ENCODE assay signal across 8 mouse cellular contexts in the genomic region with DNA sequence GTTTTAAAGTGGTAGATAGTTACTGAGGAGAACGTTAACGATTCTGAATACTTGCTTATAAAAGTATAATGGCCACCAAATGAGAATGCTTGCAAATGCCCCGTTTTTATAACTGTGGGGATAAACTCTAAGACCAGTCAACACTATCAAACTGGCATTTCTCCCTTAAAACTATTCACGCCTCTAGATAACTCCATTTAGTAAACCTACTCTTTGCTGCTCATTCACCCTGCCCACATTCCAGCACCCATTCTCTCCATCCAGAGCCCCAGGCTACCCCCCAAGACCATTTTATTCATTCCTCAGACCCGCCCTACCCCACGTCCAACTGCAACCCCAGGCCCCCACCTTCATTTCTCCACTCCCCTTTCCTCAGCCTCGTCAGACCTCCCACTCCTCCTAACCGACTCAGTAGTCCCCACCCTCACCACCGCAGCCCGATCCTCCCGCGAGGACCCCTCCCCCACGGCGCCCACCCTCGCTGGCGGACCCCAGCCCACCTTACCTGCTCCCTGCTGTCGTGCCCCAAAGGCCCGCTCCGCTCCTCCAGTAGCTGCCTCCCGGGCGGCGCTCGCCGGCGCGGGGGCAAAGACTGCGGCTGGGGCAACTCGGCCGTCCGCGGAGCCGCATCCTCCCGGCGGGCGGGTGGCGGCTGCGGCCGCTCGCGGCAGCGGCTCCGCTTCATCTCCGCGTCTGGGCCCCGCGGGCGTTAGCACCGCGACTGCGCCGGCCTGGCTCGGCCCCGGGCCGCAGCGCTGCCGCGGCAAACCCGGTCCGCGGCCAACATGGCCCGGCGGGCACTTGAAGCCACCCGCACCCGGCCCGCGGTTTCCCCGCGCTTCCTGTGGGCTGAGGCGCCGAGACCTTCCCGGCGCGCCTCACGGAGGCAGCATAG. TPM values are rescaled to one million over a fixed set of nuclear protein-coding genes. Genes with fewer than 3 reads are reported as not detected.
DNase-seq lines count a peak whose midpoint lies in the region; ATAC-seq lines count a peak whose summit lies in the region.

No protein-coding gene starts in this region.

- peaks cover 16% of the 10 kb centered on the region; the same call in 1 of the 2 replicates for H3K4me1 ChIP-seq in embryonic facial prominence, embryonic 13.5 days
- peaks cover 16% of the 10 kb centered on the region for H3K4me1 ChIP-seq in kidney, embryonic 16.5 days (ENCODE audit: insufficient read depth, low read length)
- H3K4me1 ChIP-seq in liver, embryonic 16.5 days (ENCODE audit: control insufficient read depth, low read depth, low read length) = peaks cover 24% of the 10 kb centered on the region
- peaks cover 25% of the 10 kb centered on the region for H3K4me1 ChIP-seq in neural tube, embryonic 15.5 days

- no peaks in the 10 kb centered on the region for H3K36me3 ChIP-seq in embryonic facial prominence, embryonic 13.5 days
- H3K36me3 ChIP-seq in kidney, embryonic 16.5 days (ENCODE audit: insufficient read depth, low read length) = no peaks in the 10 kb centered on the region
- no peaks in the 10 kb centered on the region for H3K36me3 ChIP-seq in liver, embryonic 16.5 days (ENCODE audit: control insufficient read depth, insufficient read depth)
- H3K36me3 ChIP-seq in neural tube, embryonic 15.5 days = no peaks in the 10 kb centered on the region

- peak; percentile 77 for ATAC-seq in embryonic facial prominence, embryonic 13.5 days (ENCODE audit: insufficient number of reproducible peaks, insufficient read depth, low FRiP score, low TSS enrichment, low read depth)
- peak; percentile 62 for ATAC-seq in kidney, embryonic 16.5 days (ENCODE audit: low FRiP score, low TSS enrichment)
- peak; percentile 52 for ATAC-seq in liver, embryonic 16.5 days (ENCODE audit: low read depth)
- peak; percentile 65 for ATAC-seq in neural tube, embryonic 15.5 days (ENCODE audit: low FRiP score)

- H3K27ac ChIP-seq in embryonic facial prominence, embryonic 13.5 days = peak overlapping the region; percentile 88
- H3K27ac ChIP-seq in kidney, embryonic 16.5 days (ENCODE audit: low read length) = peak overlapping the region; percentile 85
- H3K27ac ChIP-seq in liver, embryonic 16.5 days (ENCODE audit: low read length) = peak overlapping the region; percentile 81
- H3K27ac ChIP-seq in neural tube, embryonic 15.5 days (replicated peaks) = peak overlapping the region; percentile 96

- 2% methylated on average over 49 of the region's 74 CpGs for WGBS in embryonic facial prominence, embryonic 13.5 days
- WGBS in kidney, embryonic 16.5 days = under 1% methylated on average over 55 of the region's 74 CpGs
- under 1% methylated on average over 65 of the region's 74 CpGs for WGBS in liver, embryonic 16.5 days (ENCODE audit: insufficient replicate concordance)
- WGBS in neural tube, embryonic 15.5 days = under 1% methylated on average over 63 of the region's 74 CpGs

- DNase-seq in 3134 (ENCODE audit: extremely low read depth, insufficient read length, low spot score) (peak; percentile 60), WW6 (ENCODE audit: low read depth, low spot score) (peak; percentile 40)
- DNase-seq in heart, adult 9 months (ENCODE audit: low spot score in 2 of 2) = peak; percentile 22 to 24
- DNase-seq in thymus, postnatal 14 days = peak; percentile 63

- H3K9ac ChIP-seq in embryonic facial prominence, embryonic 13.5 days = peak overlapping the region; percentile 94
- H3K9ac ChIP-seq in kidney, embryonic 16.5 days (replicated peaks; ENCODE audit: low read length) = peak overlapping the region; percentile 93
- H3K9ac ChIP-seq in liver, embryonic 16.5 days (ENCODE audit: low read depth, low read length) = peak overlapping the region; percentile 94
- H3K9ac ChIP-seq in neural tube, embryonic 15.5 days (replicated peaks) = peak overlapping the region; percentile 88

- no peaks in the 10 kb centered on the region for H3K27me3 ChIP-seq in embryonic facial prominence, embryonic 13.5 days
- H3K27me3 ChIP-seq in kidney, embryonic 16.5 days (ENCODE audit: insufficient read depth, low read length) = no peaks in the 10 kb centered on the region
- H3K27me3 ChIP-seq in liver, embryonic 16.5 days (ENCODE audit: control insufficient read depth, insufficient read depth, low read depth, low read length) = no peaks in the 10 kb centered on the region
- H3K27me3 ChIP-seq in neural tube, embryonic 15.5 days (replicated peaks) = no peaks in the 10 kb centered on the region

- peak overlapping the region; percentile 70 for H3K4me2 ChIP-seq in embryonic facial prominence, embryonic 13.5 days
- H3K4me2 ChIP-seq in kidney, embryonic 16.5 days (replicated peaks; ENCODE audit: low read depth, low read length) = peak overlapping the region; percentile 67
- H3K4me2 ChIP-seq in liver, embryonic 16.5 days (ENCODE audit: low read depth, low read length) = peak overlapping the region; percentile 72
- H3K4me2 ChIP-seq in neural tube, embryonic 15.5 days = peak overlapping the region; percentile 69

- H3K9me3 ChIP-seq in embryonic facial prominence, embryonic 13.5 days = no peaks in the 10 kb centered on the region
- H3K9me3 ChIP-seq in kidney, embryonic 16.5 days (ENCODE audit: low read length) = no peaks in the 10 kb centered on the region
- H3K9me3 ChIP-seq in liver, embryonic 16.5 days (replicated peaks; ENCODE audit: control insufficient read depth, low read length) = no peaks in the 10 kb centered on the region
- no peaks in the 10 kb centered on the region for H3K9me3 ChIP-seq in neural tube, embryonic 15.5 days (replicated peaks)

- H3K4me3 ChIP-seq in embryonic facial prominence, embryonic 13.5 days = peak overlapping the region; percentile 97
- H3K4me3 ChIP-seq in kidney, embryonic 16.5 days (ENCODE audit: low read length) = peak overlapping the region; percentile 97
- H3K4me3 ChIP-seq in liver, embryonic 16.5 days (ENCODE audit: low read depth, low read length) = peak overlapping the region; percentile 98
- peak overlapping the region; percentile 84 for H3K4me3 ChIP-seq in neural tube, embryonic 15.5 days (replicated peaks)

RNA-seq across cellular contexts. Expression of gene Mast2, which starts 0.5 kb away (rescaled TPM):
- polyA plus RNA-seq in embryonic facial prominence, embryonic 13.5 days (2015; fragmentation: Nextera tagmentation; extraction: Ambion mirVana) = 14.3 and 16.5 TPM in 2 replicates
- polyA plus RNA-seq in kidney, embryonic 16.5 days (2015; fragmentation: Nextera tagmentation; extraction: Ambion mirVana) = 10.7 and 11.7 TPM in 2 replicates
- polyA plus RNA-seq in liver, embryonic 16.5 days (2015; fragmentation: Nextera tagmentation; extraction: Ambion mirVana) = 3.4 and 3.8 TPM in 2 replicates
- polyA plus RNA-seq in neural tube, embryonic 15.5 days (2015; fragmentation: Nextera tagmentation; extraction: Ambion mirVana) = 29.7 and 34.1 TPM in 2 replicates

RNA-seq across cellular contexts. Expression of gene Ipp, which starts 43.9 kb away (rescaled TPM):
- 15.3 and 15.7 TPM in 2 replicates for polyA plus RNA-seq in embryonic facial prominence, embryonic 13.5 days (2015; fragmentation: Nextera tagmentation; extraction: Ambion mirVana)
- polyA plus RNA-seq in kidney, embryonic 16.5 days (2015; fragmentation: Nextera tagmentation; extraction: Ambion mirVana) = 17.4 and 19.3 TPM in 2 replicates
- polyA plus RNA-seq in liver, embryonic 16.5 days (2015; fragmentation: Nextera tagmentation; extraction: Ambion mirVana) = 12.3 and 13.3 TPM in 2 replicates
- 11.9 and 13.7 TPM in 2 replicates for polyA plus RNA-seq in neural tube, embryonic 15.5 days (2015; fragmentation: Nextera tagmentation; extraction: Ambion mirVana)

Comparison
In these comparisons a context has a peak if more than half of its experiments do, and no peak if none do; other contexts are left out.
1. Peak in every context shown above with its lines: DNase-seq, ATAC-seq, H3K4me3 ChIP-seq and H3K27ac ChIP-seq.